Mouse (Mus musculus): ENCODE results near the gene Gm21680.
"Not testable (repeated sequence)": the region's sequence is repeated elsewhere in the genome, so short reads cannot be mapped to it uniquely, and the experiment has no call there.

- not testable (repeated sequence) for TF ChIP-seq CTCF, EP300 (IDR thresholded peaks at IDR 0.05; ENCODE audit: low read depth)
Observed at GRCm38 (mm10) chr5:25954317-25954716, 18.1 kb downstream of the Gm21680 start, which contains the start of gene Gm21671.
